Mouse (Mus musculus): ENCODE data around the gene Rgl3. TPM values are rescaled to one million over a fixed set of nuclear protein-coding genes. Genes with fewer than 3 reads are reported as not detected.

The Rgl3 gene
- polyA plus RNA-seq, 1 experiment = 11.2 TPM

- peak in 2 of 3 experiments; percentile 6 to 87 for TF ChIP-seq MYOD1 (IDR thresholded peaks at IDR 0.05; ENCODE audit: control insufficient read depth in 1 of 3, insufficient read length in 2 of 3, low read depth in 2 of 3)
- TF ChIP-seq TCF12 (IDR thresholded peaks at IDR 0.05; ENCODE audit: insufficient read depth, poor library complexity, severe bottlenecking) = no peak
- TF ChIP-seq SRF (IDR thresholded peaks at IDR 0.05; ENCODE audit: control insufficient read depth, insufficient read length, low read depth) = no peak
- peak in 2 of 3 experiments; percentile 5 to 57 for TF ChIP-seq MYOG (IDR thresholded peaks at IDR 0.05; ENCODE audit: control insufficient read depth in 1 of 3, insufficient read depth in 1 of 3, insufficient read length in 2 of 3, low read depth in 2 of 3)
- TF ChIP-seq POLR2AphosphoS2 (IDR thresholded peaks at IDR 0.05; ENCODE audit: insufficient read length, low read depth) = no peak
- no peak for TF ChIP-seq E2F4 (IDR thresholded peaks at IDR 0.05; ENCODE audit: insufficient read depth)
- TF ChIP-seq CEBPB (IDR thresholded peaks at IDR 0.05; ENCODE audit: insufficient read depth, poor library complexity, severe bottlenecking) = no peak
- no peak for TF ChIP-seq REST (IDR thresholded peaks at IDR 0.05; ENCODE audit: insufficient read depth, insufficient read length)
- no peak for TF ChIP-seq TCF3 (IDR thresholded peaks at IDR 0.05; ENCODE audit: insufficient read length, low read depth)
- no peak for TF ChIP-seq USF1 (IDR thresholded peaks at IDR 0.05; ENCODE audit: low read depth)
- no peak for TF ChIP-seq MAX (IDR thresholded peaks at IDR 0.05; ENCODE audit: low read depth)
- no peak for TF ChIP-seq POLR2A (IDR thresholded peaks at IDR 0.05; ENCODE audit: insufficient read length, low read depth)
- H3K79me2 ChIP-seq (ENCODE audit: control insufficient read depth, insufficient read depth) = no peaks in the 10 kb centered on the region
- H3K27me3 ChIP-seq (ENCODE audit: control insufficient read depth, insufficient read depth, insufficient read length) = peaks cover 14% of the 10 kb centered on the region
- H3K4me2 ChIP-seq (ENCODE audit: low read depth) = no peak overlapping the region
- H3K36me3 ChIP-seq (ENCODE audit: control insufficient read depth, insufficient read depth) = no peaks in the 10 kb centered on the region
- no peak overlapping the region for H3K4me3 ChIP-seq
- H3ac ChIP-seq (ENCODE audit: control insufficient read depth, insufficient read length) = no peak overlapping the region
These were observed 35.3 kb upstream of the Rgl3 start for GRCm38 (mm10) chr9:22024592-22024991.

- Histone ChIP-seq H3K79me2 (ENCODE audit: control insufficient read depth, insufficient read depth) (no peaks in the 10 kb centered on the region), H3ac (ENCODE audit: control insufficient read depth, insufficient read length) (no peak overlapping the region), H3K27me3 (ENCODE audit: control insufficient read depth, insufficient read depth, insufficient read length) (no peaks in the 10 kb centered on the region), H3K4me3 (no peak overlapping the region), H3K4me2 (ENCODE audit: low read depth) (no peak overlapping the region), H3K36me3 (ENCODE audit: control insufficient read depth, insufficient read depth) (no peaks in the 10 kb centered on the region)
- TF ChIP-seq CEBPB (IDR thresholded peaks at IDR 0.05; ENCODE audit: insufficient read depth, poor library complexity, severe bottlenecking) (no peak), MYOD1 (IDR thresholded peaks at IDR 0.05; ENCODE audit: control insufficient read depth in 1 of 3, insufficient read length in 2 of 3, low read depth in 2 of 3) (no peak), MAX (IDR thresholded peaks at IDR 0.05; ENCODE audit: low read depth) (no peak), TCF12 (IDR thresholded peaks at IDR 0.05; ENCODE audit: insufficient read depth, poor library complexity, severe bottlenecking) (no peak), REST (IDR thresholded peaks at IDR 0.05; ENCODE audit: insufficient read depth, insufficient read length) (no peak)
These were observed 28.1 kb upstream of the Rgl3 start for GRCm38 (mm10) chr9:22017208-22017825.

- Histone ChIP-seq H3K79me2 (ENCODE audit: control insufficient read depth, insufficient read depth) (no peaks in the 10 kb centered on the region), H3K27me3 (ENCODE audit: control insufficient read depth, insufficient read depth, insufficient read length) (no peaks in the 10 kb centered on the region), H3ac (ENCODE audit: control insufficient read depth, insufficient read length) (no peak overlapping the region), H3K4me3 (no peak overlapping the region), H3K36me3 (ENCODE audit: control insufficient read depth, insufficient read depth) (peaks cover 4% of the 10 kb centered on the region), H3K4me2 (ENCODE audit: low read depth) (no peak overlapping the region)
- TF ChIP-seq TCF3 (IDR thresholded peaks at IDR 0.05; ENCODE audit: insufficient read length, low read depth) (no peak), USF1 (IDR thresholded peaks at IDR 0.05; ENCODE audit: low read depth) (no peak), POLR2A (IDR thresholded peaks at IDR 0.05; ENCODE audit: insufficient read length, low read depth) (no peak), MAX (IDR thresholded peaks at IDR 0.05; ENCODE audit: low read depth) (no peak), TCF12 (IDR thresholded peaks at IDR 0.05; ENCODE audit: insufficient read depth, poor library complexity, severe bottlenecking) (no peak), POLR2AphosphoS2 (IDR thresholded peaks at IDR 0.05; ENCODE audit: insufficient read length, low read depth) (no peak), E2F4 (IDR thresholded peaks at IDR 0.05; ENCODE audit: insufficient read depth) (no peak), MYOD1 (IDR thresholded peaks at IDR 0.05; ENCODE audit: control insufficient read depth in 1 of 3, insufficient read length in 2 of 3, low read depth in 2 of 3) (no peak), CEBPB (IDR thresholded peaks at IDR 0.05; ENCODE audit: insufficient read depth, poor library complexity, severe bottlenecking) (no peak), MYOG (IDR thresholded peaks at IDR 0.05; ENCODE audit: control insufficient read depth in 1 of 3, insufficient read depth in 1 of 3, insufficient read length in 2 of 3, low read depth in 2 of 3) (no peak), REST (IDR thresholded peaks at IDR 0.05; ENCODE audit: insufficient read depth, insufficient read length) (no peak), SRF (IDR thresholded peaks at IDR 0.05; ENCODE audit: control insufficient read depth, insufficient read length, low read depth) (no peak)
These were observed 27.0 kb upstream of the Rgl3 start for GRCm38 (mm10) chr9:22016245-22016644.

- Histone ChIP-seq H3K4me2 (ENCODE audit: low read depth) (no peak overlapping the region), H3K79me2 (ENCODE audit: control insufficient read depth, insufficient read depth) (no peaks in the 10 kb centered on the region), H3K27me3 (ENCODE audit: control insufficient read depth, insufficient read depth, insufficient read length) (no peaks in the 10 kb centered on the region), H3K4me3 (no peak overlapping the region), H3ac (ENCODE audit: control insufficient read depth, insufficient read length) (no peak overlapping the region), H3K36me3 (ENCODE audit: control insufficient read depth, insufficient read depth) (peaks cover 9% of the 10 kb centered on the region)
- no peak for TF ChIP-seq TCF12 (IDR thresholded peaks at IDR 0.05; ENCODE audit: insufficient read depth, poor library complexity, severe bottlenecking)
- no peak for TF ChIP-seq POLR2AphosphoS2 (IDR thresholded peaks at IDR 0.05; ENCODE audit: insufficient read length, low read depth)
- TF ChIP-seq E2F4 (IDR thresholded peaks at IDR 0.05; ENCODE audit: insufficient read depth) = no peak
- no peak for TF ChIP-seq POLR2A (IDR thresholded peaks at IDR 0.05; ENCODE audit: insufficient read length, low read depth)
- TF ChIP-seq CEBPB (IDR thresholded peaks at IDR 0.05; ENCODE audit: insufficient read depth, poor library complexity, severe bottlenecking) = no peak
- TF ChIP-seq MAX (IDR thresholded peaks at IDR 0.05; ENCODE audit: low read depth) = no peak
- no peak for TF ChIP-seq SRF (IDR thresholded peaks at IDR 0.05; ENCODE audit: control insufficient read depth, insufficient read length, low read depth)
- no peak for TF ChIP-seq MYOD1 (IDR thresholded peaks at IDR 0.05; ENCODE audit: control insufficient read depth in 1 of 3, insufficient read length in 2 of 3, low read depth in 2 of 3)
- no peak for TF ChIP-seq USF1 (IDR thresholded peaks at IDR 0.05; ENCODE audit: low read depth)
- TF ChIP-seq TCF3 (IDR thresholded peaks at IDR 0.05; ENCODE audit: insufficient read length, low read depth) = no peak
- no peak for TF ChIP-seq MYOG (IDR thresholded peaks at IDR 0.05; ENCODE audit: control insufficient read depth in 1 of 3, insufficient read depth in 1 of 3, insufficient read length in 2 of 3, low read depth in 2 of 3)
- no peak for TF ChIP-seq REST (IDR thresholded peaks at IDR 0.05; ENCODE audit: insufficient read depth, insufficient read length)
These were observed 23.5 kb upstream of the Rgl3 start for GRCm38 (mm10) chr9:22012731-22013130.

All from myocyte (in vitro differentiated cells).